Mouse (Mus musculus): Measurements from ENCODE around the gene Gm16181.

Gm16181 gene

GRCm38 (mm10) chr17:35198946-35199345 lies 21.7 kb upstream of the Gm16181 start:
- Histone ChIP-seq H3K36me3 (ENCODE audit: insufficient read depth, low read length) (no peaks in the 10 kb centered on the region), H3K27me3 (ENCODE audit: insufficient read depth, low read length) (peaks cover 98% of the 10 kb centered on the region), H3K4me1 (replicated peaks; ENCODE audit: low read depth, low read length) (peaks cover 38% of the 10 kb centered on the region), H3K9me3 (ENCODE audit: low read length) (0 out of 2 replicates have a peak, but pooled peaks cover 5% of the 10 kb centered on the region), H3K4me3 (replicated peaks; ENCODE audit: low read length) (no peak overlapping the region)
- peak; percentile 93 for TF ChIP-seq NANOG (IDR thresholded peaks at IDR 0.05; ENCODE audit: borderline replicate concordance, low read length)
- TF ChIP-seq POU5F1 (IDR thresholded peaks at IDR 0.05; ENCODE audit: borderline replicate concordance, low read length): no peak

DNA sequence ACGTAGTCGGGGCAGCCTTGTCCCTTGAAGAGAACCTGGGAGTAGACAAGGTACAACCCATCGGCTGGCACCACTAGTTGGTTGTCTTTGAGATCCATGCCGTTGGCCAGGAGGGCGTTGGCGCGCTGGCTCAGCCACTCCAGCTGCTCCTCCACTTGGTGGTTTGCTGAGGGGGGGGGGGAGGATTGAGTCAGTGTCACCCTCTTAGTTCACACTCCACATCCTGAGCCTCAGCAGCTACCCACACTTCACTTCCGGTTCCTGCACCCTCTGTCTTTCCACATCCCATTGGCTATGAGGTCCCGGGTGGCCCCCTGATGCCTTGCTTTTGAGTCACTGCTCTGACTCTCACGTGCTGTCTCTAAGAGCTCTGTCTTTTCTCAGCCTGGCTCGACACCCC lies 20.2 kb upstream of the Gm16181 start:
- TF ChIP-seq CTCF (conservative IDR thresholded peaks at IDR 0.05; ENCODE audit: low read length) (no peak), NANOG (IDR thresholded peaks at IDR 0.05; ENCODE audit: borderline replicate concordance, low read length) (no peak), POU5F1 (IDR thresholded peaks at IDR 0.05; ENCODE audit: borderline replicate concordance, low read length) (no peak)

GRCm38 (mm10) chr17:35201128-35201527 lies 19.5 kb upstream of the Gm16181 start:
- TF ChIP-seq POU5F1 (IDR thresholded peaks at IDR 0.05; ENCODE audit: borderline replicate concordance, low read length): no peak
- TF ChIP-seq CTCF (conservative IDR thresholded peaks at IDR 0.05; ENCODE audit: low read length): no peak
- TF ChIP-seq NANOG (IDR thresholded peaks at IDR 0.05; ENCODE audit: borderline replicate concordance, low read length): no peak
- Histone ChIP-seq H3K27me3 (ENCODE audit: insufficient read depth, low read length) (peaks cover 97% of the 10 kb centered on the region), H3K4me1 (replicated peaks; ENCODE audit: low read depth, low read length) (peaks cover 30% of the 10 kb centered on the region), H3K4me3 (replicated peaks; ENCODE audit: low read length) (no peak overlapping the region), H3K36me3 (ENCODE audit: insufficient read depth, low read length) (no peaks in the 10 kb centered on the region), H3K9me3 (ENCODE audit: low read length) (0 out of 2 replicates have a peak, but pooled peaks cover 5% of the 10 kb centered on the region)

More for the DNA sequence above, 20.2 kb upstream of the Gm16181 start:
- no peaks in the 10 kb centered on the region for H3K36me3 ChIP-seq (ENCODE audit: insufficient read depth, low read length)
- peaks cover 34% of the 10 kb centered on the region for H3K4me1 ChIP-seq (replicated peaks; ENCODE audit: low read depth, low read length)
- H3K27me3 ChIP-seq (ENCODE audit: insufficient read depth, low read length): peaks cover 98% of the 10 kb centered on the region
- H3K4me3 ChIP-seq (replicated peaks; ENCODE audit: low read length): no peak overlapping the region
- 0 out of 2 replicates have a peak, but pooled peaks cover 5% of the 10 kb centered on the region for H3K9me3 ChIP-seq (ENCODE audit: low read length)

DNA sequence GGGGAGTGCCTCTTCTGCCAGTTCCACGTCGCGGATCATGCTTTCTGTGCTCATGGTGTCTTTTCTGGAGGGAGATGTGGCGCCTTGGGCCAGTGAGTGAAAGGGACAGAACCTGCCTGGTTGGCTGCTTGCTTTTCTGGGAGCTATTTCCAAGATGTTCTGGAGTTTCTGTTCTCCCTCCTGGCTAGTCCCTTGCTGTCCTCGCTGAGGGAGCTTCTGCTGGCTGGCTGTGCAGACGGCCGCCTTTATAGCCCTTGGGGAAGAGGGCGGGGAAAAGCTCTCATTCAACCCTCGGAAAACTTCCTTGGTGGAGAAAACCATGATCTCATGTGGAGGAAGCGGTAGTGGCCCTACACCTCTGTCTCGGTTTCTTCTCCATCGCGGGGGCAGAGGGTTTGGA lies 18.8 kb upstream of the Gm16181 start, which contains the start of gene Tnf:
Tnf (minus strand) TSS at position 221 of the 400 bp plus-strand sequence.
- TF ChIP-seq CTCF (conservative IDR thresholded peaks at IDR 0.05; ENCODE audit: low read length) (no peak), POU5F1 (IDR thresholded peaks at IDR 0.05; ENCODE audit: borderline replicate concordance, low read length) (no peak), NANOG (IDR thresholded peaks at IDR 0.05; ENCODE audit: borderline replicate concordance, low read length) (no peak)
- Histone ChIP-seq H3K36me3 (ENCODE audit: insufficient read depth, low read length) (no peaks in the 10 kb centered on the region), H3K9me3 (ENCODE audit: low read length) (0 out of 2 replicates have a peak, but pooled peaks cover 5% of the 10 kb centered on the region), H3K4me3 (replicated peaks; ENCODE audit: low read length) (no peak within 1 kb of the TSS), H3K4me1 (replicated peaks; ENCODE audit: low read depth, low read length) (peaks cover 25% of the 10 kb centered on the region; the same call in 1 of the 2 replicates), H3K27me3 (ENCODE audit: insufficient read depth, low read length) (peaks cover 97% of the 10 kb centered on the region)

DNA sequence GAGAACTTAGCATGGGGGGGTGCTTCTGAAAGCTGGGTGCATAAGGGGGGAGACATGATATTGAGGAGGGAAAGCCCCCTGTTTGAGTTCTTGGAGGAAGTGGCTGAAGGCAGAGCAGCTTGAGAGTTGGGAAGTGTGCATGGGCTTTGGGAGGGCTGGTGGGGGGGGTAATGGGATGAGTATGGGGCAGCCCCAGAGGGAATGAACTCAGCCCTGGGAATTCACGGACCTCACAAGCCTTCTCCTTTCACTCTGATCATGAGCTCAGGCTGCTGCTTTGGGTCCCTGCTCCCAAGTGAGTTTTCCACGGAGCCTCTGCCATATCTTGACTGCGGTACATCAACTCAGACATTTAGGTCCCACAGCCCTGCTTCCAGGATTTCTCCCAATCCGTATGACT lies 18.2 kb upstream of the Gm16181 start:
- H3K27me3 ChIP-seq (ENCODE audit: insufficient read depth, low read length): peaks cover 93% of the 10 kb centered on the region
- 0 out of 2 replicates have a peak, but pooled peaks cover 5% of the 10 kb centered on the region for H3K9me3 ChIP-seq (ENCODE audit: low read length)
- TF ChIP-seq CTCF (conservative IDR thresholded peaks at IDR 0.05; ENCODE audit: low read length) (no peak), NANOG (IDR thresholded peaks at IDR 0.05; ENCODE audit: borderline replicate concordance, low read length) (no peak), POU5F1 (IDR thresholded peaks at IDR 0.05; ENCODE audit: borderline replicate concordance, low read length) (no peak)
- H3K36me3 ChIP-seq (ENCODE audit: insufficient read depth, low read length): no peaks in the 10 kb centered on the region
- H3K4me3 ChIP-seq (replicated peaks; ENCODE audit: low read length): no peak overlapping the region
- H3K4me1 ChIP-seq (replicated peaks; ENCODE audit: low read depth, low read length): peaks cover 25% of the 10 kb centered on the region; the same call in 1 of the 2 replicates

GRCm38 (mm10) chr17:35204494-35205379 lies 15.9 kb upstream of the Gm16181 start, which contains the start of gene Lta:
Gene Lta (minus strand): TSS chr17:35205351.
- Histone ChIP-seq H3K9me3 (ENCODE audit: low read length) (no peaks in the 10 kb centered on the region), H3K36me3 (ENCODE audit: insufficient read depth, low read length) (no peaks in the 10 kb centered on the region), H3K4me1 (replicated peaks; ENCODE audit: low read depth, low read length) (peaks cover 17% of the 10 kb centered on the region; the same call in 1 of the 2 replicates), H3K27me3 (ENCODE audit: insufficient read depth, low read length) (peaks cover 94% of the 10 kb centered on the region), H3K4me3 (replicated peaks; ENCODE audit: low read length) (peak within 1 kb of the TSS; percentile 62)
- TF ChIP-seq POU5F1 (IDR thresholded peaks at IDR 0.05; ENCODE audit: borderline replicate concordance, low read length) (no peak), CTCF (conservative IDR thresholded peaks at IDR 0.05; ENCODE audit: low read length) (no peak), NANOG (IDR thresholded peaks at IDR 0.05; ENCODE audit: borderline replicate concordance, low read length) (no peak)

DNA sequence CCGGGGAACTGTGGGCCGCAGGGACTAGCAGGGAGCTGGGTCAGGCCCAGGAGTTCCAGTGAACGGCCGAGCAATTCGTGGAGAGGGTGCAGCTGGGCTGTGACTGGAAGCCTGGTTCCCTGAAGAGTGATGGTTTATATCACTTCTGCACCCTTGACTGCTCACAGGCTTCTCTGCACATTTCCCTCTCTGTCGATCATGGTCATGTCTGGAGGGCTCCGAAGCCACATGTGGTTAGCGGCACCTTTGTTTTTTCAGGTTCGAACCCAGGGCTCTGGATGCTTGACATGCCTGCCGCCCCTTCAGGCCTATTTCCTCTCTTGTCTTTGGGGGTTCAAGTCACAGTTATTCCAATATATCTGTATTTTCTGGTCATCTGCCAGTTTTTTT lies 15.3 kb upstream of the Gm16181 start:
- TF ChIP-seq CTCF (conservative IDR thresholded peaks at IDR 0.05; ENCODE audit: low read length) (no peak), NANOG (IDR thresholded peaks at IDR 0.05; ENCODE audit: borderline replicate concordance, low read length) (no peak), POU5F1 (IDR thresholded peaks at IDR 0.05; ENCODE audit: borderline replicate concordance, low read length) (no peak)

DNA sequence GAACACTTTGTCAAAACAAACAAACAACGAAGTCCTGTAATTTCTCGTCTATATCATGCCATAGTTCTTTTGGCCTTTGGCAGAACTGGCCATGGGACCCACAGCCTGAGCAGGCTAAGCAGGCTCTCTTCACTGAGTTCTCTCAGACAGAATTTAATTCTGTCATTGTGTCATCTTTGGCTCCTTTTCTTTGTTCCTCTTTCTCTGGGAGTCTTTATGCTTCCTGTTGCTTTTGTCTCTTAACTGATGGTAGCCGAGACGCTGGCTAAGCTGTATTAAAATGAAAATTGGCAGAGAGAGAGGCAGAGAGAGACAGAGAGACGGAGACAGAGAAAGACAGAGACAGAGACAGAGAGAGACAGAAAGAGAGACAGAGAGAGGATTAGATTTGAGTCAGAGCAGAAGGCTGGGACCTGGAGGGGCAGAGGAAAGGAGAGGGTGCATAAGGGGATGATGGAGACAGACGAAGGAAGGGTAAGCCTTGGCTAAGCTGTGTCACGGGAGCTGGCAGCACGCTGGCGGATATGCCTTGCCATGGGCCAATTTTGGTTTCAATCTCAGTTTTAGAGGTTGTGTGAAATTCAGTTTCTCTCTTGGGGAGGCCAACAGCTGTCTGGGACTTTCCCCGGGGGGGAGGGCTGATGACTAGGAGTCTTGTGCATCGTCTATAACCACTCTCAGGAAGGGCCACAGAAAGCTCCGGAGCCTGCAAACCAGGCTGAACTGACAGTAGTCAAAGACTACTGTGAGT lies 10.7 kb upstream of the Gm16181 start:
- Histone ChIP-seq H3K36me3 (ENCODE audit: insufficient read depth, low read length) (no peaks in the 10 kb centered on the region), H3K9me3 (ENCODE audit: low read length) (no peaks in the 10 kb centered on the region), H3K4me1 (replicated peaks; ENCODE audit: low read depth, low read length) (peaks cover 6% of the 10 kb centered on the region; the same call in 1 of the 2 replicates), H3K27me3 (ENCODE audit: insufficient read depth, low read length) (peaks cover 89% of the 10 kb centered on the region), H3K4me3 (replicated peaks; ENCODE audit: low read length) (no peak overlapping the region)
- TF ChIP-seq NANOG (IDR thresholded peaks at IDR 0.05; ENCODE audit: borderline replicate concordance, low read length) (no peak), POU5F1 (IDR thresholded peaks at IDR 0.05; ENCODE audit: borderline replicate concordance, low read length) (no peak), CTCF (conservative IDR thresholded peaks at IDR 0.05; ENCODE audit: low read length) (no peak)

More for the DNA sequence above, 15.3 kb upstream of the Gm16181 start:
- Histone ChIP-seq H3K36me3 (ENCODE audit: insufficient read depth, low read length) (no peaks in the 10 kb centered on the region), H3K4me1 (replicated peaks; ENCODE audit: low read depth, low read length) (peaks cover 17% of the 10 kb centered on the region; the same call in 1 of the 2 replicates), H3K9me3 (ENCODE audit: low read length) (no peaks in the 10 kb centered on the region), H3K27me3 (ENCODE audit: insufficient read depth, low read length) (peaks cover 94% of the 10 kb centered on the region), H3K4me3 (replicated peaks; ENCODE audit: low read length) (peak overlapping the region; percentile 62)

Data from E14TG2a.4 (cell line).